Mouse (Mus musculus): ENCODE measurements around the gene Naxd. TPM values are rescaled to one million over a fixed set of nuclear protein-coding genes. Genes with fewer than 3 reads are reported as not detected.

Naxd gene
- polyA plus RNA-seq, 1 experiment from 2014 or later, result 108 TPM

- Histone ChIP-seq H3K9me3 (ENCODE audit: control insufficient read depth, low read length) (no peaks in the 10 kb centered on the region), H3K4me3 (ENCODE audit: low read depth, low read length) (no peak overlapping the region), H3K36me3 (ENCODE audit: control insufficient read depth, insufficient read depth, low read length) (peaks cover 17% of the 10 kb centered on the region), H3K4me2 (ENCODE audit: low read depth) (no peak overlapping the region), H3K9ac (ENCODE audit: low read length) (no peak overlapping the region), H3K27ac (ENCODE audit: low read depth, low read length) (no peak overlapping the region), H3K27me3 (ENCODE audit: control insufficient read depth, insufficient read depth, low read length) (no peaks in the 10 kb centered on the region), H3K4me1 (ENCODE audit: control insufficient read depth, insufficient read depth, low read length) (no peaks in the 10 kb centered on the region)
- WGBS, result 96% methylated on average over 9 of the region's 9 CpGs
- DNase-seq (ENCODE audit: low spot score), result no peak
- no peak for ATAC-seq (ENCODE audit: insufficient read depth, low FRiP score, low TSS enrichment)
Observed at GRCm38 (mm10) chr8:11516292-11516691, 19.0 kb downstream of the Naxd start.

GRCm38 (mm10) chr8:11517366-11518055 is 20.2 kb downstream of the Naxd start:
- no peaks in the 10 kb centered on the region for H3K27me3 ChIP-seq (ENCODE audit: control insufficient read depth, insufficient read depth, low read length)
- DNase-seq (ENCODE audit: low spot score), result no peak
- H3K4me3 ChIP-seq (ENCODE audit: low read depth, low read length), result no peak overlapping the region
- no peak overlapping the region for H3K27ac ChIP-seq (ENCODE audit: low read depth, low read length)
- no peak overlapping the region for H3K4me2 ChIP-seq (ENCODE audit: low read depth)
- H3K9me3 ChIP-seq (ENCODE audit: control insufficient read depth, low read length), result no peaks in the 10 kb centered on the region
- WGBS, result 88% methylated on average over 16 of the region's 16 CpGs
- no peak for ATAC-seq (ENCODE audit: insufficient read depth, low FRiP score, low TSS enrichment)
- H3K4me1 ChIP-seq (ENCODE audit: control insufficient read depth, insufficient read depth, low read length), result no peaks in the 10 kb centered on the region
- H3K9ac ChIP-seq (ENCODE audit: low read length), result no peak overlapping the region
- peaks cover 12% of the 10 kb centered on the region; the same call in 1 of the 2 replicates for H3K36me3 ChIP-seq (ENCODE audit: control insufficient read depth, insufficient read depth, low read length)

- no peak for ATAC-seq (ENCODE audit: insufficient read depth, low FRiP score, low TSS enrichment)
- Histone ChIP-seq H3K36me3 (ENCODE audit: control insufficient read depth, insufficient read depth, low read length) (peaks cover 10% of the 10 kb centered on the region; the same call in 1 of the 2 replicates), H3K4me3 (ENCODE audit: low read depth, low read length) (no peak overlapping the region), H3K9me3 (ENCODE audit: control insufficient read depth, low read length) (no peaks in the 10 kb centered on the region), H3K4me2 (ENCODE audit: low read depth) (no peak overlapping the region), H3K27me3 (ENCODE audit: control insufficient read depth, insufficient read depth, low read length) (no peaks in the 10 kb centered on the region), H3K4me1 (ENCODE audit: control insufficient read depth, insufficient read depth, low read length) (no peaks in the 10 kb centered on the region), H3K9ac (ENCODE audit: low read length) (no peak overlapping the region), H3K27ac (ENCODE audit: low read depth, low read length) (no peak overlapping the region)
- DNase-seq (ENCODE audit: low spot score), result no peak
- WGBS, result 96% methylated on average over 6 of the region's 6 CpGs
Observed at GRCm38 (mm10) chr8:11518056-11518396, 20.7 kb downstream of the Naxd start.

- Histone ChIP-seq H3K36me3 (ENCODE audit: control insufficient read depth, insufficient read depth, low read length) (peaks cover 10% of the 10 kb centered on the region; the same call in 1 of the 2 replicates), H3K4me3 (ENCODE audit: low read depth, low read length) (no peak overlapping the region), H3K9me3 (ENCODE audit: control insufficient read depth, low read length) (no peaks in the 10 kb centered on the region), H3K27ac (ENCODE audit: low read depth, low read length) (no peak overlapping the region), H3K9ac (ENCODE audit: low read length) (no peak overlapping the region), H3K4me1 (ENCODE audit: control insufficient read depth, insufficient read depth, low read length) (no peaks in the 10 kb centered on the region), H3K4me2 (ENCODE audit: low read depth) (no peak overlapping the region), H3K27me3 (ENCODE audit: control insufficient read depth, insufficient read depth, low read length) (no peaks in the 10 kb centered on the region)
- 95% methylated on average over 11 of the region's 11 CpGs for WGBS
- DNase-seq (ENCODE audit: low spot score), result no peak
- ATAC-seq (ENCODE audit: insufficient read depth, low FRiP score, low TSS enrichment), result no peak
Observed at GRCm38 (mm10) chr8:11518676-11519075, 21.4 kb downstream of the Naxd start.

GRCm38 (mm10) chr8:11523331-11523730 is 26.0 kb downstream of the Naxd start:
- Histone ChIP-seq H3K4me3 (ENCODE audit: low read depth, low read length) (no peak overlapping the region), H3K27ac (ENCODE audit: low read depth, low read length) (no peak overlapping the region), H3K9me3 (ENCODE audit: control insufficient read depth, low read length) (no peaks in the 10 kb centered on the region), H3K36me3 (ENCODE audit: control insufficient read depth, insufficient read depth, low read length) (0 out of 2 replicates have a peak, but pooled peaks cover 2% of the 10 kb centered on the region), H3K9ac (ENCODE audit: low read length) (no peak overlapping the region), H3K4me2 (ENCODE audit: low read depth) (no peak overlapping the region), H3K27me3 (ENCODE audit: control insufficient read depth, insufficient read depth, low read length) (no peaks in the 10 kb centered on the region), H3K4me1 (ENCODE audit: control insufficient read depth, insufficient read depth, low read length) (no peaks in the 10 kb centered on the region)
- WGBS, result 77% methylated on average over 3 of the region's 3 CpGs
- DNase-seq (ENCODE audit: low spot score) (no peak), ATAC-seq (ENCODE audit: insufficient read depth, low FRiP score, low TSS enrichment) (no peak)

- WGBS, result 83% methylated on average over 18 of the region's 18 CpGs
- no peak for DNase-seq (ENCODE audit: low spot score)
Observed at GRCm38 (mm10) chr8:11530155-11530770, 33.0 kb downstream of the Naxd start.

GRCm38 (mm10) chr8:11530849-11531248 is 33.5 kb downstream of the Naxd start:
- H3K4me1 ChIP-seq (ENCODE audit: control insufficient read depth, insufficient read depth, low read length), result no peaks in the 10 kb centered on the region
- H3K9ac ChIP-seq (ENCODE audit: low read length), result no peak overlapping the region
- no peak overlapping the region for H3K4me3 ChIP-seq (ENCODE audit: low read depth, low read length)
- H3K9me3 ChIP-seq (ENCODE audit: control insufficient read depth, low read length), result no peaks in the 10 kb centered on the region
- no peaks in the 10 kb centered on the region for H3K27me3 ChIP-seq (ENCODE audit: control insufficient read depth, insufficient read depth, low read length)
- no peak overlapping the region for H3K27ac ChIP-seq (ENCODE audit: low read depth, low read length)
- no peak overlapping the region for H3K4me2 ChIP-seq (ENCODE audit: low read depth)
- ATAC-seq (ENCODE audit: insufficient read depth, low FRiP score, low TSS enrichment) (no peak), DNase-seq (ENCODE audit: low spot score) (no peak)
- H3K36me3 ChIP-seq (ENCODE audit: control insufficient read depth, insufficient read depth, low read length), result no peaks in the 10 kb centered on the region
- WGBS, result 72% methylated on average over 4 of the region's 4 CpGs

More at GRCm38 (mm10) chr8:11530155-11530770, 33.0 kb downstream of the Naxd start:
- Histone ChIP-seq H3K9me3 (ENCODE audit: control insufficient read depth, low read length) (no peaks in the 10 kb centered on the region), H3K4me2 (ENCODE audit: low read depth) (no peak overlapping the region), H3K27ac (ENCODE audit: low read depth, low read length) (no peak overlapping the region), H3K9ac (ENCODE audit: low read length) (no peak overlapping the region), H3K36me3 (ENCODE audit: control insufficient read depth, insufficient read depth, low read length) (no peaks in the 10 kb centered on the region), H3K27me3 (ENCODE audit: control insufficient read depth, insufficient read depth, low read length) (no peaks in the 10 kb centered on the region), H3K4me1 (ENCODE audit: control insufficient read depth, insufficient read depth, low read length) (no peaks in the 10 kb centered on the region), H3K4me3 (ENCODE audit: low read depth, low read length) (no peak overlapping the region)
- ATAC-seq (ENCODE audit: insufficient read depth, low FRiP score, low TSS enrichment), result no peak

- Histone ChIP-seq H3K9ac (ENCODE audit: low read length) (no peak overlapping the region), H3K36me3 (ENCODE audit: control insufficient read depth, insufficient read depth, low read length) (no peaks in the 10 kb centered on the region), H3K4me3 (ENCODE audit: low read depth, low read length) (no peak overlapping the region), H3K9me3 (ENCODE audit: control insufficient read depth, low read length) (no peaks in the 10 kb centered on the region), H3K4me2 (ENCODE audit: low read depth) (no peak overlapping the region), H3K4me1 (ENCODE audit: control insufficient read depth, insufficient read depth, low read length) (no peaks in the 10 kb centered on the region), H3K27ac (ENCODE audit: low read depth, low read length) (no peak overlapping the region), H3K27me3 (ENCODE audit: control insufficient read depth, insufficient read depth, low read length) (no peaks in the 10 kb centered on the region)
- ATAC-seq (ENCODE audit: insufficient read depth, low FRiP score, low TSS enrichment), result no peak
- 51% methylated on average over 9 of the region's 9 CpGs for WGBS
- no peak for DNase-seq (ENCODE audit: low spot score)
Observed at GRCm38 (mm10) chr8:11534494-11534893, 37.2 kb downstream of the Naxd start.

GRCm38 (mm10) chr8:11539049-11539448 is 41.7 kb downstream of the Naxd start:
- Histone ChIP-seq H3K36me3 (ENCODE audit: control insufficient read depth, insufficient read depth, low read length) (peaks cover 5% of the 10 kb centered on the region), H3K4me1 (ENCODE audit: control insufficient read depth, insufficient read depth, low read length) (no peaks in the 10 kb centered on the region), H3K9ac (ENCODE audit: low read length) (no peak overlapping the region), H3K4me3 (ENCODE audit: low read depth, low read length) (no peak overlapping the region), H3K9me3 (ENCODE audit: control insufficient read depth, low read length) (no peaks in the 10 kb centered on the region), H3K4me2 (ENCODE audit: low read depth) (no peak overlapping the region), H3K27ac (ENCODE audit: low read depth, low read length) (no peak overlapping the region), H3K27me3 (ENCODE audit: control insufficient read depth, insufficient read depth, low read length) (no peaks in the 10 kb centered on the region)
- no peak for DNase-seq (ENCODE audit: low spot score)
- WGBS, result over 99% methylated on average over 4 of the region's 4 CpGs
- no peak for ATAC-seq (ENCODE audit: insufficient read depth, low FRiP score, low TSS enrichment)

Measured in neural tube, embryonic 11.5 days (tissue).